Mouse (Mus musculus) granulocyte monocyte progenitor cell, adult 5-6 weeks (primary cell): Measurements from ENCODE around the gene Pigb. TPM values are rescaled to one million over a fixed set of nuclear protein-coding genes. Genes with fewer than 3 reads are reported as not detected.

Experiments used
- ATAC-seq: replicated peaks from 2 replicates; pipeline ENCODE4 v1.8.0; 2016; ENCODE audit warnings: mild to moderate bottlenecking, moderate TSS enrichment, inconsistent platforms; ENCODE audit not compliant: poor library complexity, severe bottlenecking
- total RNA-seq, 2 experiments: library from RNA; stranded (forward) in 1 of 2; stranded (reverse) in 1 of 2; fragments of 200-712, 200-1000 nt in 1 of 2; fragments of >200 nt in 1 of 2; fragmentation: Nextera tagmentation in 1 of 2; gene quantifications; 2 replicates each; pipeline ENCODE4 v1.2.3; 2014 to 2017

The Pigb gene
- total RNA-seq, 2 experiments from 2014 or later = 7.3 to 32.5 TPM

GRCm38 (mm10) chr9:73048927-73049326 lies 8.7 kb upstream of the Pigb start:
- peak; percentile 31 for ATAC-seq

GRCm38 (mm10) chr9:73047906-73048305 lies 7.7 kb upstream of the Pigb start:
- ATAC-seq = no peak

- ATAC-seq = no peak
Measured at GRCm38 (mm10) chr9:73045711-73046110, 5.5 kb upstream of the Pigb start.

GRCm38 (mm10) chr9:73045204-73045603 lies 5.0 kb upstream of the Pigb start:
- ATAC-seq = no peak

GRCm38 (mm10) chr9:73044146-73045079 lies 4.2 kb upstream of the Pigb start, which contains the start of gene Rab27a:
Gene Rab27a (plus strand): TSS chr9:73044854.
- ATAC-seq = peak; percentile 74

- ATAC-seq = peak; percentile 79
Measured at GRCm38 (mm10) chr9:73039222-73039945, 794 bp downstream of the Pigb start.

GRCm38 (mm10) chr9:73033406-73033805 lies 6.8 kb downstream of the Pigb start:
- ATAC-seq = no peak

GRCm38 (mm10) chr9:73031421-73031820 lies 8.8 kb downstream of the Pigb start:
- no peak for ATAC-seq

- peak; percentile 79 for ATAC-seq
Measured at GRCm38 (mm10) chr9:73030443-73030842, 9.7 kb downstream of the Pigb start.

GRCm38 (mm10) chr9:73025818-73026636 lies 14.2 kb downstream of the Pigb start:
- ATAC-seq = no peak

GRCm38 (mm10) chr9:73020566-73021097 lies 19.5 kb downstream of the Pigb start:
- no peak for ATAC-seq

- no peak for ATAC-seq
Measured at GRCm38 (mm10) chr9:73019841-73020240, 20.3 kb downstream of the Pigb start.

GRCm38 (mm10) chr9:73014724-73015123 lies 25.5 kb downstream of the Pigb start:
- ATAC-seq = no peak

- no peak for ATAC-seq
Measured at GRCm38 (mm10) chr9:73012629-73013028, 27.5 kb downstream of the Pigb start.

GRCm38 (mm10) chr9:73008384-73008783 lies 31.8 kb downstream of the Pigb start:
- ATAC-seq = peak; percentile 71

- ATAC-seq = no peak
Measured at GRCm38 (mm10) chr9:73006175-73006574, 34.0 kb downstream of the Pigb start.

GRCm38 (mm10) chr9:73005106-73005505 lies 35.1 kb downstream of the Pigb start:
- no peak for ATAC-seq

- ATAC-seq = no peak
Measured at GRCm38 (mm10) chr9:73004076-73004475, 36.1 kb downstream of the Pigb start.

GRCm38 (mm10) chr9:73002177-73002576 lies 38.0 kb downstream of the Pigb start:
- no peak for ATAC-seq
